Mouse (Mus musculus) midbrain, embryonic 13.5 days (tissue): ENCODE data around the gene Arhgef25. TPM values are rescaled to one million over a fixed set of nuclear protein-coding genes. Genes with fewer than 3 reads are reported as not detected.
"Not testable (repeated sequence)": the region's sequence is repeated elsewhere in the genome, so short reads cannot be mapped to it uniquely, and the experiment has no call there.

Experiments
- ATAC-seq: fragments of 200-750 bp; cut with Nextera tagmentation; 2 replicates; pipeline ENCODE4 v1.8.0; 2017; ENCODE audit warnings: mild to moderate bottlenecking, moderate TSS enrichment, moderate library complexity
- H3K27ac ChIP-seq: fragments of 300-500 bp; sonication (generic); 2 replicates; pipeline ENCODE4 v1.5.1; 2015; ENCODE audit warnings: inconsistent platforms, mild to moderate bottlenecking, moderate library complexity
- H3K27me3 ChIP-seq: fragments of 300-500 bp; sonication (generic); 2 replicates; pipeline ENCODE4 v1.6.1; 2015; ENCODE audit warnings: mild to moderate bottlenecking, inconsistent platforms
- H3K36me3 ChIP-seq: fragments of 300-500 bp; sonication (generic); 2 replicates; pipeline ENCODE4 v1.6.1; 2015; ENCODE audit warnings: mild to moderate bottlenecking, inconsistent platforms
- H3K4me1 ChIP-seq: fragments of 300-500 bp; sonication (generic); replicated peaks from 2 replicates; pipeline ENCODE4 v1.6.1; 2015; ENCODE audit warnings: inconsistent platforms
- H3K4me2 ChIP-seq: fragments of 300-500 bp; sonication (generic); replicated peaks from 2 replicates; pipeline ENCODE4 v1.6.1; 2015; ENCODE audit warnings: moderate library complexity, mild to moderate bottlenecking, inconsistent platforms
- H3K4me3 ChIP-seq: fragments of 300-500 bp; sonication (generic); replicated peaks from 2 replicates; pipeline ENCODE4 v1.5.1; 2015; ENCODE audit warnings: mild to moderate bottlenecking, inconsistent platforms
- H3K9ac ChIP-seq: fragments of 300-500 bp; sonication (generic); replicated peaks from 2 replicates; pipeline ENCODE4 v1.6.1; 2015; ENCODE audit warnings: mild to moderate bottlenecking, inconsistent platforms
- H3K9me3 ChIP-seq: fragments of 300-500 bp; sonication (generic); 2 replicates; pipeline ENCODE4 v1.6.1; 2016; ENCODE audit warnings: mild to moderate bottlenecking, inconsistent platforms
- WGBS: fragments of 180-500 bp; shearing (Covaris S2); methylation state at CpG from one replicate; pipeline ENCODE4 v1.1.7; 2015; 5-methylcytosine and 5-hydroxymethylcytosine counted together
- polyA plus RNA-seq: library from polyadenylated mRNA; unstranded; fragments of >200 nt; fragmentation: Nextera tagmentation; extraction: Ambion mirVana; gene quantifications from 2 replicates; pipeline ENCODE4 v1.2.1, GENCODE M21; 2015

The Arhgef25 gene
- polyA plus RNA-seq, 1 experiment from 2014 or later, result 24.5 TPM

DNA sequence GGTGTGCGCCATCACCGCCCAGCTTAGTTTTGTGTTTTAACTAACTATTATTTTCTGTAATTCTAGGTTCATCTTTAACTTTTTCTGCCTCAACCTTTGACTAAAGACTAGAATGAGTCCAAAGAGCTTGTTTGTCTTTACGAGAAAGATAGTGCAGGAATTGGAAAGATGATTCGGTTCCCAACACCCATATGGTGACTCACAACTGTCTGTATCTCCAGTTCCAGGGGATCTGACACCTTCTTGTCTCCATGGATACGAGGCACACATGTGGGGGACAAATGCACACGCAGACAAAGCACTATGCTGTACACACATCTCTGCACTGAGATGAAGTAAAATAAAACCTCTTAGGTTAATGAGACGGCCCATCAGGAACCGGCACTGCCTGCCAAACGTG lies 29.8 kb downstream of the Arhgef25 start:
- Histone ChIP-seq H3K4me1 (no peaks in the 10 kb centered on the region; the same call in 1 of the 2 replicates), H3K36me3 (no peaks in the 10 kb centered on the region), H3K4me3 (no peak overlapping the region), H3K9me3 (no peaks in the 10 kb centered on the region), H3K27me3 (peaks cover 12% of the 10 kb centered on the region), H3K27ac (no peak overlapping the region), H3K4me2 (no peak overlapping the region), H3K9ac (no peak overlapping the region)
- WGBS, result 85% methylated on average over 9 of the region's 9 CpGs
- no peak for ATAC-seq

- H3K4me3 ChIP-seq, result no peak overlapping the region
- no peak overlapping the region for H3K9ac ChIP-seq
- H3K4me2 ChIP-seq, result no peak overlapping the region
- H3K27me3 ChIP-seq, result peaks cover 5% of the 10 kb centered on the region
- H3K27ac ChIP-seq, result no peak overlapping the region
- WGBS, result 75% methylated on average over 3 of the region's 3 CpGs
- H3K4me1 ChIP-seq, result no peaks in the 10 kb centered on the region
- H3K9me3 ChIP-seq, result no peaks in the 10 kb centered on the region
- H3K36me3 ChIP-seq, result no peaks in the 10 kb centered on the region
- no peak for ATAC-seq
Measured at GRCm38 (mm10) chr10:127158471-127158870, 31.4 kb downstream of the Arhgef25 start.

- Histone ChIP-seq H3K4me2 (no peak overlapping the region), H3K36me3 (no peaks in the 10 kb centered on the region), H3K4me1 (no peaks in the 10 kb centered on the region), H3K4me3 (no peak overlapping the region), H3K27me3 (no peaks in the 10 kb centered on the region), H3K9ac (no peak overlapping the region), H3K9me3 (no peaks in the 10 kb centered on the region), H3K27ac (no peak overlapping the region)
- 96% methylated on average over 1 of the region's 1 CpGs for WGBS
- no peak for ATAC-seq
Measured at GRCm38 (mm10) chr10:127156511-127156910, 33.4 kb downstream of the Arhgef25 start.

- ATAC-seq, result no peak
- H3K36me3 ChIP-seq, result no peaks in the 10 kb centered on the region
- 98% methylated on average over 1 of the region's 1 CpGs for WGBS
Measured at GRCm38 (mm10) chr10:127156089-127156488, 33.8 kb downstream of the Arhgef25 start.

GRCm38 (mm10) chr10:127154652-127155051 lies 35.2 kb downstream of the Arhgef25 start:
- ATAC-seq, result no peak
- no peaks in the 10 kb centered on the region for H3K9me3 ChIP-seq

More at GRCm38 (mm10) chr10:127156089-127156488, 33.8 kb downstream of the Arhgef25 start:
- Histone ChIP-seq H3K4me3 (no peak overlapping the region), H3K4me2 (no peak overlapping the region), H3K9me3 (no peaks in the 10 kb centered on the region), H3K27ac (no peak overlapping the region), H3K4me1 (no peaks in the 10 kb centered on the region), H3K27me3 (no peaks in the 10 kb centered on the region), H3K9ac (no peak overlapping the region)

GRCm38 (mm10) chr10:127154241-127154640 lies 35.6 kb downstream of the Arhgef25 start:
- no peaks in the 10 kb centered on the region for H3K9me3 ChIP-seq
- WGBS, result 98% methylated on average over 2 of the region's 2 CpGs
- ATAC-seq, result no peak

More at GRCm38 (mm10) chr10:127154652-127155051, 35.2 kb downstream of the Arhgef25 start:
- H3K4me2 ChIP-seq, result no peak overlapping the region
- WGBS, result 87% methylated on average over 5 of the region's 5 CpGs
- H3K9ac ChIP-seq, result no peak overlapping the region
- no peaks in the 10 kb centered on the region for H3K36me3 ChIP-seq
- H3K27ac ChIP-seq, result no peak overlapping the region
- H3K27me3 ChIP-seq, result no peaks in the 10 kb centered on the region
- no peak overlapping the region for H3K4me3 ChIP-seq
- H3K4me1 ChIP-seq, result no peaks in the 10 kb centered on the region

GRCm38 (mm10) chr10:127153323-127153722 lies 36.6 kb downstream of the Arhgef25 start:
- Histone ChIP-seq H3K9me3 (no peaks in the 10 kb centered on the region), H3K27me3 (no peaks in the 10 kb centered on the region), H3K4me2 (no peak overlapping the region), H3K36me3 (no peaks in the 10 kb centered on the region), H3K4me1 (no peaks in the 10 kb centered on the region), H3K4me3 (no peak overlapping the region), H3K27ac (no peak overlapping the region), H3K9ac (no peak overlapping the region)
- ATAC-seq, result no peak
- WGBS, result 92% methylated on average over 7 of the region's 7 CpGs

More at GRCm38 (mm10) chr10:127154241-127154640, 35.6 kb downstream of the Arhgef25 start:
- no peak overlapping the region for H3K4me2 ChIP-seq
- no peak overlapping the region for H3K4me3 ChIP-seq
- H3K27ac ChIP-seq, result no peak overlapping the region
- no peaks in the 10 kb centered on the region for H3K36me3 ChIP-seq
- H3K9ac ChIP-seq, result no peak overlapping the region
- no peaks in the 10 kb centered on the region for H3K4me1 ChIP-seq
- no peaks in the 10 kb centered on the region for H3K27me3 ChIP-seq

DNA sequence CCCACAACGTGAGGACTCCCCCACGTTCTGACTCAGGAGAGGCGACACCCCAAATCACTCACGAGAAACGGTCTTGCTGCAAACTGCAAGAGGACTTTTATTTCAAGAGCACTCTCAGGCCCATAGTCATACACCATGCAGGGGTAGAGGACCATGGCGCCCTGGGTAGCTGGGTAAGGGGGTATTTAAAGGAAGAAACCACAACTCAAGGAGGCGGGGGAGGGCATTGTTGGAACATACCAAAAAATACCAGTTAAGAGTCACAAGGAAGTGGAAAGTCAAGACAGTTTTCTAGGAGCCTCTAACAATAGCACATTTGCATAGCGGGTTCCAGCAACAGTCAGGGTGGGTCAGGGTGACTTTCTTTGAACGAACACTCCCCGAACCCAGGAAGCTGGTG lies 37.3 kb downstream of the Arhgef25 start:
- not testable (repeated sequence) for H3K4me1 ChIP-seq, H3K9ac ChIP-seq, H3K9me3 ChIP-seq, H3K27me3 ChIP-seq, ATAC-seq, H3K27ac ChIP-seq, H3K4me2 ChIP-seq, H3K36me3 ChIP-seq, H3K4me3 ChIP-seq
- 89% methylated on average over 10 of the region's 10 CpGs for WGBS

DNA sequence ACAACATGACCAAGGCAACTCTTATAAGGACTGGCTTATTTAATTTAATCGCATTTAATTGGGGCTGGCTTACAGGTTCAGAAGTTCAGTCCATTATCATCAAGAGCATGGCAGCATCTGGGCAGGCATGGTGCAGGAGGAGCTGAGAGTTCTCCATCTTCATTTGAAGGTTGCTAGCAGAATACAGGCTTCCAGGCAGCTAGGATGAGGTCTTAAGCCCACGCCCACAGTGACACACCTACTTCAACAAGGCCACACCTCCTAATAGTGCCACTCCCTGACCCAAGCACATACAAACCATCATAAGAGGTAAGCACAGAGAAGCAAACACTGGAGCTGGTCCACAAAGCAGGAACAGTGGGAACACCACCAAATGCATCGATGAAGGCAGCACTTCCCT lies 38.6 kb downstream of the Arhgef25 start:
- H3K27me3 ChIP-seq, ATAC-seq, H3K9ac ChIP-seq, H3K4me1 ChIP-seq, H3K4me2 ChIP-seq, H3K9me3 ChIP-seq, H3K36me3 ChIP-seq, H3K27ac ChIP-seq, H3K4me3 ChIP-seq: not testable (repeated sequence)
- 90% methylated on average over 3 of the region's 3 CpGs for WGBS

DNA sequence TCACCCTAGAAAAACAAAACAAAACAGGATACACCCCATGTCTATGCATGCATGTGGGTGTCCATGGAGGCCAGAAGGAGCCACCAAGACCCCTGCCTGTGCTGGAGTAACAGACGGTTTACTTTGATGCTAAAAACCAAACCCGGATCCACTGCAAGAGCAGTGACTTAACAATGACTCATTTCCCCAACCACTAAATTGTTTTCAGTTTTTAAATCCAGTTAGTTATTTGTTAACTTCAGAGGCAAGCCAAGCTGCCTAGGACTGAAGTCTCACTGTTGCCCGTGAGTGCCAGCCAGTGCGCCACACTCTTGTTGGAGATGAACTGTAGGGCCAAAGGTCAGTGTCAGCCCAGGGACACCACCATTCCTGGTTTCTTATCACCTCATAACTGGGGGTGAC lies 39.4 kb downstream of the Arhgef25 start:
- H3K9me3 ChIP-seq, result no peaks in the 10 kb centered on the region
- no peak overlapping the region for H3K27ac ChIP-seq
- no peaks in the 10 kb centered on the region for H3K27me3 ChIP-seq
- H3K4me1 ChIP-seq, result no peaks in the 10 kb centered on the region
- 89% methylated on average over 4 of the region's 4 CpGs for WGBS
- H3K4me2 ChIP-seq, result no peak overlapping the region
- no peak overlapping the region for H3K4me3 ChIP-seq
- H3K9ac ChIP-seq, result no peak overlapping the region
- ATAC-seq, result no peak
- no peaks in the 10 kb centered on the region for H3K36me3 ChIP-seq

GRCm38 (mm10) chr10:127147135-127147534 lies 42.7 kb downstream of the Arhgef25 start:
- no peaks in the 10 kb centered on the region for H3K4me1 ChIP-seq
- no peak overlapping the region for H3K27ac ChIP-seq
- no peak overlapping the region for H3K9ac ChIP-seq
- H3K9me3 ChIP-seq, result no peaks in the 10 kb centered on the region
- WGBS, result 78% methylated on average over 6 of the region's 6 CpGs
- H3K27me3 ChIP-seq, result no peaks in the 10 kb centered on the region
- H3K4me3 ChIP-seq, result no peak overlapping the region
- H3K4me2 ChIP-seq, result no peak overlapping the region
- no peak for ATAC-seq
- no peaks in the 10 kb centered on the region for H3K36me3 ChIP-seq

GRCm38 (mm10) chr10:127145303-127145702 lies 44.6 kb downstream of the Arhgef25 start:
- no peak overlapping the region for H3K4me2 ChIP-seq
- H3K27ac ChIP-seq, result no peak overlapping the region
- H3K27me3 ChIP-seq, result no peaks in the 10 kb centered on the region
- no peaks in the 10 kb centered on the region for H3K9me3 ChIP-seq
- no peak overlapping the region for H3K4me3 ChIP-seq
- ATAC-seq, result no peak
- H3K4me1 ChIP-seq, result no peaks in the 10 kb centered on the region
- WGBS, result 86% methylated on average over 5 of the region's 5 CpGs
- no peaks in the 10 kb centered on the region for H3K36me3 ChIP-seq
- H3K9ac ChIP-seq, result no peak overlapping the region

- Histone ChIP-seq H3K36me3 (no peaks in the 10 kb centered on the region), H3K9ac (no peak overlapping the region), H3K4me3 (no peak overlapping the region), H3K27ac (no peak overlapping the region), H3K4me1 (no peaks in the 10 kb centered on the region), H3K9me3 (no peaks in the 10 kb centered on the region), H3K4me2 (no peak overlapping the region), H3K27me3 (no peaks in the 10 kb centered on the region)
- no peak for ATAC-seq
- WGBS, result 92% methylated on average over 7 of the region's 7 CpGs
Measured at GRCm38 (mm10) chr10:127144536-127144935, 45.3 kb downstream of the Arhgef25 start.
